Mouse (Mus musculus) layer of hippocampus, adult 9-11 months (tissue): ENCODE measurements around the gene Kirrel3.

Experiments
- DNase-seq: peaks from one replicate; pipeline ENCODE4 v3.0.0; 2022

Gene Kirrel3

DNA sequence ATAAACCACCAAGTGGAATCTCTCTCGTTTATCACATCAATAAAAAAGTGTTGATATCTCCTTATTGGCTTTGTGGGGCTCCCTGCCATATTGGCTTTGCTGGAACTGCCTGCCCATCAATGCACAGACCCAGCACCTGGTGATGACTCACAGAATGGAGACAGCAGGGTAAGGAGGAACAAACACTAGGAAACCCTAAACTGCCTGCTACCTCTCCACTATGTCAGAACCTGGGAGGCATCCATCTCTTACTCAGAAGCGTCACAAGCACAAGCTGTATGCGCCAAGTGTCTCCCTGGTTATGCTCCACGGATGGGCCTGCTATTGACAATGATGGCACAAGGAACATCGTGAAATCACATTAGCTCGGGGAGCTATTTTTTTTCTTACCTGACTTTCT is 33.2 kb downstream of the Kirrel3 start:
- DNase-seq, result no peak

DNA sequence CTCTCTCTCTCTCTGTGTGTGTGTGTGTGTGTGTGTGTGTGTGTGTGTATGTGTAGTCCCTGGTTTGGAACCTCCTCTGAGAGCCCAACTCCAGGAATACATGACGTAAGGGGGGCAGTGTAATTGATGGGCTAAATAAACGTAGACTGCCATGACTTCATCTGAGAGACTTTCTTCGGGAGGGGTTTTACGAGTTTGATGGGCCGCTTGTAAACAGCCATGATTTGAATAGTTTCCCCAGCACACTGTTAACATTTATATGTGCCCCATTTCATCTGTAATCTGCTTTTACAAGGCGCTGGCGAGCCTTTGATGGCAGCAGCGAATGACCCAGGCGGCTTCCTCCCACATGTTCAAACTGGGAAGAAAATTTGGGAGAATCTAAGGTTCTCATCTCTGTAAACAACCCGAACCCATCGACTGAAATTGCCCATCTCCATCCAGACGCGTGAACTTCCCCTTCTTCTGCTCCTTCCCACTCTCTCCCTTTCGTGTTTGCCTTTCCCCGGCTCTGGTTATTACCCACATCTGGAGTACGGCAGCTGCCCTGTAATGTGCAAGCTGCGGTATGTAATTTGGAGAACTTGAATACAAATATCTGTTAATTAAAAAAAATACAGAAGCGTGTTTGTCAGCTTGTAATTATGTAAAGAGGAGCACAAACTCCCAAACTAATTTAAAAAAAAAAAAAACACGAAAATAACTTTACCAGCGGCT is 34.7 kb downstream of the Kirrel3 start:
- DNase-seq, result no peak

DNA sequence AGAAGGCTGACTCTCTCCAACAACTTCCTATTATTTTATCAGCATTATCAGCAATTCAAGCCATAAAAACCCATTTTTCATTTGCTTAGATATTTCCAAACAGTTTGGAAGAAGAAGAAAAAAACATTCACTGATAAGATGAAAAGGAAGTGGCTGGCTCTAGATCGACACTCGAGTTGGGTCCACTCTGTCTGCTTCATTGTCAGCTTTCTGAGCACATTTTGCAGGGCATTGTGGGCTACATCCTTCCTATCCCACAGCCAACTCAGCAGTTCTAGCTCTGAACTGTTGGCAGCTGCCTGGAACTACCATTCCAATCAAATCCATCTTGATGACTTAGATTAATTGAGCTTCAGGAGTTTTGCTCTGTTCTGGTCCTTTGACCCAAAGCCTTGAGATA is 40.0 kb downstream of the Kirrel3 start:
- no peak for DNase-seq

DNA sequence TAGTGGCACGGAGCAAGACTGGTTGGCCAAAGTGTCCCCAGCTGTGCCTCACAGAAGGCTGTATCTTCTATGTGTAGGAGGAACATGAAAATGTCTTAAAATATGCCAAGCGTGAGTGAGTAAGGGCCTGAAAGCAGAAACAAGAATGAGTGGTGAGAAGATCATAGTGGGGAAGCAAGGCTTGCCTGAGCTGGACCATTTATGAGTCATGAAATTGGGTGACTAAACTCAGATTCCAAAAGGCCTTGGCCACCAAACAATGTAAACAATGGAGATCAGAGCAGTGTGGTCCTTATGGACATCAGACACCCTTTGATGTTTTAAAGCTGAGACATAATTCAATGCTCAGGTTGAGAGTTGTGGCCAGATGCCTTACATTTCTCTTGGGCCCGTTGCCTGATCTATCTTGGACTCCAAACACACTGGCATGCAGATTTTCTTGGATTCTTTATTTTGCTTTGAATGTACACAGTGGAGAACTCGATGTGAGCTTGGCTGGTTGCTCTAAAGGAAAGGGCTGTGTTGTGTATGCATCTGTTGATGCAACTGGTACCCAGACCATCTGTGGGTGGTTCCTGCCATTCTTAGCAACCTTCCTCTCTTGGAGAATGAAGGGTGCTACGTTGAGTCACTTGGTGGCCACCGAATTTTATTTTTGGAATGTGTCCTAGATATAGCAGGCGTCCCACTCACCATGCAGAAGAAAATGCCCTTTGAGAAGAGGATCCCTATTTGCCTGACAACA is 53.1 kb downstream of the Kirrel3 start:
- DNase-seq, result peak; percentile 88

DNA sequence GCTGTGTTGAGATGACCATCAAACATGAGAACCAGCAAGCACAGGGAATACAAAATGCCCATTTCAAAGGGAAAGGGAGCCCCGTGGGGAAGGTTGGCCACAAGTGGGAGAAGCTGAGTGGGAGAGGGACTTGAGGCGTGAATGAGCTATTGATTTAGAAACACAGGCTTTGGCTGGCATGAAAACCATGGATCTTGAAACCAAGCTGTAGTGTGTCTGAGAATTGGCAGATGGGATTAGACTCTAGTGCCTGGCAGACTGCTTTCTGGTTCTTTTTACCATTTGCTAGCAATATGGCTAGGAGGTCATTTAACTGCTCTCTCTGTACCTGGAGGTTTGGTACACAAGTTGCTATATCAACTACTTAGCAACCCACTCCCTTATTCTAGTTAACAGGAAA is 56.2 kb downstream of the Kirrel3 start:
- DNase-seq, result peak; percentile 67

DNA sequence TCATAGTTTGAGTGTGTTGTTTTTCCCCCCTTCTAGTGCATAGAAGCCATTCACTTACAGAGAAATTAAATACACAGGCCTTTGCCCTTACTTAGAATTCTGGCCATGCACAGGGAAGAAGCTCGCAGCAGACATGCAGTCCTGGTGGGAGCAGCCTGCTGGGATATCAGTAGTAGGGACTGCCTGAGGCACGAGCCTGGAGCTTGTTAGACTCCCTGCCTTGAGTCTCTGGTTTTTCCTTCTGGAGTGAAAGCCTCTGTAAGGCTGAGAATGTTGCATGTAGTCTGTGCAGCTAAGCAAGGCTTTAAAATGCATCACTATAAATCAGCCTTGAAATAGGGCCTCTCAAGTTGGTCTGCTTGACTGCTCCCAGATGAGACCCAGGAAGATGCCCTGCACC is 70.0 kb downstream of the Kirrel3 start:
- DNase-seq, result no peak

DNA sequence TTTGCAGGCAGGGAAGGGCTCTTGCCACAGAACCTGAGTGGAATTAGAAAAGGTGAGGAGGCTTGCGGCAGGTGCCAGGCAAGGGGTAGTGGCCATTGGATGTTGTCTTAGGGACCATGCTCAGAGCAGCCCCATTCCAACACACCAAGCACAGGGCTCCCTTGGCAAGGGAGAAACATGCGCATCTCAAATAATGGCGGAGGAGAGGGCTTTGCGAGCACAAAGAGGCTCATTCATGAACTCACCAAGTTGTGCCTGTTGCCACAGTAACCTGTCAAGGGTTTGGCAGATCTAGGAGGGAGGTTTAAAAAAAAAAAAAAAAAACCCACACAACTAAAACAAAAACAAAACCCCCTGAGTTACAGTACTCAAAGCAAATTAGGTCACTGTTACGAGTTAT is 72.2 kb downstream of the Kirrel3 start:
- DNase-seq, result peak; percentile 62

DNA sequence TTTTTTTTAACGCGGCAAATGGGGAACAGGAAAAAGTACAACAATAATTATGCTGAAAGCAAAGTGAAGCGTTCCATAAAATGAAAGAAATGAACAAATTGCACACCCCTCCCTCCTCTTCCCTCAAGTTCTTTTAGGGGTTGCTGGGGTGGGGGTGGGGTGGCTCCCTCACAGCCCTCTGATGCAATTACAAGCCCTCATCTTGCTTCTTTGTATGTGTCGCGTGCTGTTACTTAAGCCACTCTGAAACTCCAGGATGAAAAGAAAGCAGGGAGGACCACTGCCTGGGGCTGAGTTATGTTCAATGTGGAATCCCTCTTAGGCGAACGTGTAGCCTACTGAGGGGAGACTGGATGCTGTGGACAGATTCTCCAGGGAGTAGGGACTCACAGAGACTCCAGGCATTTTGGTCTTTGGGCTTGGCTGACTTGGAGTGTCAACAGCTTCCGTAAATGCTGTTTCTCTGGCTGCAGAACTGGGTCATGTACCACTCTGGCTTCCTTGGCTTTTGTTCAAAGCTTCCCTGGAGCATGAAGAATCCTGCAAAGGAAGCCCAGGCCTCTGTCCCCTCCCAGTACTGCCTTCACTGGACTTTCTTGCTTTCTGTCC is 72.7 kb downstream of the Kirrel3 start:
- no peak for DNase-seq

DNA sequence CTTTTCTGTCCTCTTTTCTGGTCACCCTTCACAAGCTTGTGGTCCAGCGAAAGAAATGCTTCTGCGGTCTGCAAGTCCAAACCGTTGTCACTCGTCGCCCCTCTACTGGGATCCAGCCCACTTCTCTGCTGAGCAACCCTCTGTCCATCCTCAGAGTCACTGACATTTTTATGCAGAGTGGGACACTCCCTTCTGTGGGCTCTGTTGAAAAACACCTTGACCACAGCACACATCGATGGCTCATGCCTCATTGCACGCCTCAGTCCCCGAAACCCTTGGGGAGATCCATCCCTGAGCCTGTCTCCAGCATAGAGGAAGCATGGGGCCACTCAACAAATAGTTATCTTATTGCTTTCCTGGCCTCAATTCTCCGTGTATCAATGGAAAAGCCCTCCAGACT is 73.4 kb downstream of the Kirrel3 start:
- DNase-seq, result no peak

DNA sequence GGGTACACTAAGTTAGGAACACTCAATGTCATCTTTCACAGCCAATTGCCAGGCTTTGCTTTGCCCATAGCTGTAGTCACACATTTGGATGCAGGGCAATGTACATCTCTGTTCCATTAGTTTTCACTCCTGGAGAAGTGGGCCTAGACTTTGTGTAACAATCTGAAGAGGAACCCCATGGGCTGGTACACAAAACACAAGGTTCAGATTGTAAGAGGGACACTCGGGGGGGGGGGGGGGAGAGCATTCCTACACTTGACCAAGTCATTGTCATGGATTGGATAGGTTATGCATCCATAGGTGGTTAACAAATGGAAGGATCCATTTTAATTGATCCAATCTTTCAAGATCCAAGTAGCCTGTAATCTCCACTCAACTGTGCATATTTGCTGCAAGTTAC is 75.6 kb downstream of the Kirrel3 start:
- DNase-seq, result no peak

DNA sequence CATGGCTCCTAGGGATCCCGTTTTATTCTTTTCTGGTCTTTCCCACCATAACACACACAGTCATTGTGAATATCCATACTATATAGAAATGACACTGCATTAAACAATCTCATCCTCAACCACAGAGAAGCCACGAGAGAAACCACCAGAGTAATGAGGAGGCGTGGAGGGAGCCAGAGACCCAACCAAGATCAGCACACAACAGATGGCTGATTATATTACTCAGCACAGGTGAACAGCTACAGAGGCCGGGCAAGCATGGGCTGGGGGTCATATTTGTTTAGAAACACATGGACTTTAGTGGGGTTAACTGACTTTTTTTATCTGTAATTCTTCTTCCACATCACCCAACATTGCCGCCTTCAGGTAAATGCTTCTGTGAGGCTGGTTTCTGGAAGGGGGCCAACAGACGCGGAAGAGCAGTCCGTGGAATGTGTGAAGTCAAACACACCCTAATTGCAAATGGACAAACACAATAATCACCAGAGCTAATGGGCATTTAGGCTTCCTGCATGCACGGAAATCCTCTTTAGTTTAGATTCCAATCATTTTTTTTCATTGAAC is 76.8 kb downstream of the Kirrel3 start:
- DNase-seq, result no peak

DNA sequence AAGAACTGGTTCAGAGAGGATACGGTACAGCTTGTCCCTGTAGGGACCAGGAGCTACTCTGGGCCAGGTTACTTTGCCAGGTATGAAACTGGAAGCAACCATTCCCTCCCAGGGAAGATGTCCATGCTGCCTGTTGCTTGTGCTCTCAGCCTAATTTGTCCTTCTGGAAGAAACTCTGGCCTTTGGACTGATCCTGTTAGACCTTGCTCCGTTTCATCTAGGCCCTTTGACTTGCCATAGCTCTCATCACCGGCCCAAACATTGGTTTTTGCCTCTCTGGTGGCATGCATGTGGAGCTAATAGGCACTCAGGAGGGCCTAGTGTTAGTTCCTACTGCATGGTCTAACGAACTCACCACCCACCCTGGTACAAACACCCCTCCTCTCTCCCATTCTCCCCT is 88.2 kb downstream of the Kirrel3 start:
- no peak for DNase-seq

DNA sequence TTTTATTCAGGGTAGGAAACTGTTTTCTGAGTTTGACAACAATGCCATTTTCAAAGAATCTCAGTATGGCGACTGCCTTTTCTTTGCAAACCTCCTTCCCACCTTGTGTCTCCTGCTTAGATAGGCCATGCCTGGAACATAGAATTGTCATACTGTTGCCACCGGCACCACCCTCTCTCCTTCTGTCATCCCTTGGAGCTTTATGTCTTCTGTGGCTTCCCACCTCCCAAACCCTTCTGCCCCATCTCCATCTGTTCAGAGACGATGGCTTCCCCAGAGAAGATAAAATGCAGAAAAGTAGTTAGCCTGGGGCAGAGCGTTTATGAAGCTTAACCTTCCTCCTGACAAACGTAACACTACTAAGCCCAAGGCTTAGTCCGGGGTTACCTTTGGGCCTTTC is 88.9 kb downstream of the Kirrel3 start:
- DNase-seq, result peak; percentile 78

DNA sequence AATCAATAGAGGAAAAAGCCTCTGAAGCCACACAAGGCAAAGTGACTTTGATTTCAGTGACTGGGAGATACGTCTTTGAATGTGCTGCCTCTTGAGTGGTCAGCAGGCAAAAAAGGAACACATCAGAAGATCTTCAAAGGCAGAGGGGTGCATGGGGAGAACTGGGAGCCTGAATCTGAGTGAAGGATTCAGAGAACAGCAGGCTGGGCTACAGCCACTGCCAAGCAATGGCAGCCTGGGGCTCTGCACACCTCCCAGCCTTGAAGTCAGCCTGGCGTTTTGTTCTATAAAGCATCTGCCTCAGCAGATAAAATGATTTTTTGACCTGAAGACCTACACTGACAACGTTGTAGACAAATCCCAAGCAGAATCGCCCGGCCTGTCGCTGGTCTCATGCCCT is 93.5 kb downstream of the Kirrel3 start:
- no peak for DNase-seq

DNA sequence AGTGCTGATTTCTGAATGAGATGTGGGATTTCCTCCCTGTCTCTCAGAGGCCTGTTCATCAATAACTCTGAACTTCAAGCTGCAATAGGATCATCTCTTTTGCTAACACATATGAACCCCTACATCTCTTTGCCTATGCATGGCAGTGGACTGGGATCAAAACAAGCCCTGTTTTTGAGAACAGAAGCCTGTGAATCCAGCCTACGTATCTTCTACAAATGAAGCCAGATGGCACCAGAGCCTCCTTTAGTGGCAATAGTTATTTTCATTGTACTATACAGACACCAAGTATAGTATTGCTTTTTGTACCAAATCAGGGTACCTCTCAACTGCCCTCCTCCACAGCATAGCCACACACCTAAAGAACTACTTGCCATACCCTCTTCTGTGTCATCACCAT is 94.4 kb downstream of the Kirrel3 start:
- peak; percentile 73 for DNase-seq

DNA sequence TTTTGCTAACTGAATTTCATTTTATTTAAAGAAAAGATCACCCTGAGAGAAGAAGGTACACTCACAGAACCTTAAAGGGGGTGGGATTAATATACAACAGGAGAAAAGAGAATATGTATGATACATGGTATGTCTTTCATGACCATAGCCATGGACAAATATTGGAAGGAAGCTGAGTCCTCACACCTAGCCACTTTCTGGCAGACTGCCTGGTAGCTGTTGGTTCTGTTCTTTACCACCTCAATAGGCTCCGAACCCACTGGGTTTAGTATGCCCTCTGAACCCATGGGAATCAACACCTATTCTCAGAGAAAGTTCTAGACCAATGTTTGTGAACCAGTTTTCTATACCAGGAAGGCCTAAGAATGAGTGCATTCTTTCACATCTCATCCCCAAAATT is 96.8 kb downstream of the Kirrel3 start:
- no peak for DNase-seq

DNA sequence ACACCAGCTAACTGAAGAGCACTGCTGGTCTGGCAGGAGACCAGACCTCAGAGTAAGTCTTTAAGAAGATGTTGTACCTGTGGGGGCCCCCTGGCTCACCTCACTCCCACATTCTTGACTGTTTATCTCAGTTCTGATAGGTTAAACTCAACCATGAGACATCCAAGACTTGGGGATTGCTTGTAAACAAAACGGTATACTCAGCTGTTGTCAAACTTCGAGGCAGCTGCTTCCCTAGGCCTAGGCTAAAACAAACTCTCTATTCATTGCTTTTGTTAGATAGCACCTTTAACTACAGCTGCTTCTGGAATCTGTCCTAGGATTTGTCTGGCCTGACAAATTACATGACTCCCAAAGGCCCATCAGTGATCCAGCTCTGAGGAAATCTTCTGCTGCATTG is 99.8 kb downstream of the Kirrel3 start:
- DNase-seq, result no peak

DNA sequence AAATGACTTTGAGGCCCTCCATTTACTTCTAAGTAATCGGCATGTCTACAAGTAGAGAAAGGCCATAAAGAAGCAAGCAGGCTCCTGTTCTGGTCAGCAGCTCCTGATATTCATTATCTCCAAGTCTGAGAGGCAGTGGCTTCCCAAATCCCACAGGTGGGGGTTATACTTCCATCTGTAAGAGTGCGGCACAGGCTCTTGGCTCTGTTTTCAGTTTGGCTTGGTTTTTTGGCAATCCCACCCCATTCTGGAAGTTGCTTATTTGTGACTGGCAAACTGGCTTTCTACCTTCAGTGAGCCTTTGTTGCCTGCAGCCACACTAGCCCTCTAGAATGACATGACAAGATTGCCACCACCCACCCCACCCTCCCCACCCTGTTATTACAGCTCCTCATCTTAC is 100.4 kb downstream of the Kirrel3 start:
- peak; percentile 15 for DNase-seq

DNA sequence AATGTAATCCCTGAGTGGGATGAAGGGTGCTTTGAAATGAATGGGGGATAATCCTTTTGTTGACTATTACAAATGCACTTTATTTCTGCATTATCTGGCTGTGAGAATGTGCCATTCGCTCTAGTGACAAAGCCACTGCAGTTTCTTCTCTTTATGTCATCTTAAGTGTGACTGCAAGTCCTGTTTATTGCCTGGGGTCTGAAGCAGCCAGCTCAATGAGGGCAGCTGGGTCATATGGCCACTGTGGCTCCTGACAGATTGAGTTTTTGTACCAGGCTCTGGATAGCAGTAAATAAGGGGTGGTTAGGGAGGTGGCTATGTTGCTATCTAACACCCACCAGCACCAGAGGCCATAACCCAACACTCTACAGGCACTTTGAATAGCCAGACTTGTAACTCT is 104.1 kb downstream of the Kirrel3 start:
- no peak for DNase-seq

DNA sequence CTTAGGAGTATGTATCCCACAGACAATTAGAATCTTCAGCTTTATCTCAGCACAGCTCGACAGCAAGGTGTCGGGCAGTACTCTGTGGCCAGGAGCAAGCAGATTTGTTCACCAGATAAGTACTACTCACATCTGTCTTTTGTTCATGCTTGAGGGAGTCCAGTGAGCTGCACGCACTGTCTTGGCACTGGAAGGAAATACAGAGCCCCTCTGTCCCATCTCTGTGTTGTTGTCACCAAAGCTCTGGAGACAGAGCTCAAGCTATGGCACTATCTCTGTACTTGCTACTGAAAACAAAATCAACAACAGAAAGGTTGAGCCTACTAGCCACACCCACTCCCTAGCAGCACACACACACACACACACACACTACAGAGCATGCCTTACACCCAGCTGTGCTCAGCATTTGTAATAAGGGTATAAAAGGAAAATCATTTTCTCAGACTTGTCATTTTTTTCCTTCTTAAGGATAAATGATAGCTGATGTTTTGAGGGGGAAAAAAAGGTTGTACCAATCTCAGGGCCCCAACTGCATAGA is 106.4 kb downstream of the Kirrel3 start:
- no peak for DNase-seq

DNA sequence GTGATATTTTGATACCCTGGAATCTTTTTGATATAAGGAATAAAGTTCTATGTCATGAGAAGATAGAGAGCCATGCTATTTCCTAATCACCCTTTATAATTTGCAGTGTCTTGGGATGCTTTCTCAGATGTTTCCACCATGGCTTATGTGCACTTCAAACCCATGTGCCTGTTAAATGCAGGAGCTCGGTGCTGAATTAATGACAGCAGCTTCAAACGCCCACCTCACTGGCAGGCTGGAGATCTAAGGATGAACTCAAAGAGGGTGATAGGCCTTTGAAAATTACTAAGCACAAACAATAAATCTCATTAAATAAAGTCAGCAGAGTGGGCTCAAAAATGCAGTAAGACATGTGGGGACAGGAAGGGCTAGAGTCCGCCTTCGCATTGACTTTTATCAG is 108.2 kb downstream of the Kirrel3 start:
- DNase-seq, result no peak

DNA sequence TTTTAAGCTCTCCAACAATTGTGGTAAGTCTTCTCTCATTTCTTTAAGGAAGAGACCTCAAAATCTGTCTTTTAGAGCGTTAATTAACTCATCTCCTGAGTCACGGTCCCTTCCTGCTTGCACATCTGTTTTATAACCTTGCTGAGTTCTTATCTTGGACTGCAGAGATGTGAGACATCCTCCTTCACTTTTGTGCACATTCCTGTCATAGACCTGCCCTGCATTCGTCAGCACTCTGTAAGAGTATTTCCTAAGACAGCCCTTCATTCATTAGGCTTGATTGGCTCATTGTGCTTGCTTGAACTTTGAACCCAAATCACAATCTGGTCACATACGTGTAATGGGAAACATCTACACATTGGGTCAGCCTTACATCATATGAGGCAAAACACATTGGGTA is 114.6 kb downstream of the Kirrel3 start:
- DNase-seq, result no peak

DNA sequence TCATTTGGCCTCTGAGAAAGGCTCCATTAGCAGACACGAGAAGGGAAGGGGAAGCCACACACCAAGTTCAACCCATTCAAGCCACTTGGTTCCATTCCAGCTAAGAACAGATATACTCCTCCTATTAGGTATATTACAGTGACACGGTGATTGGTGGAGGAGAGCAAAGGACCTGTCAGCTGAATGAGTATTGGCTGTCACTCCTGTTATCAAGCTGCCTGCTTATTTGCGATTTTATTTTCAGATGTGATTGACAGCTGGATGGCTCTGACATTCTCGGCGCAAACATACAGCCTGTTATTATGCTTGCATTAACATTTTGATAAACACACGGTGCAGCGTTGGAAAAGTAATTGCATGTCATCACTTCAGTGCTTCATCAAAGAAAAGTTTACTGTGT is 118.1 kb downstream of the Kirrel3 start:
- DNase-seq, result no peak

DNA sequence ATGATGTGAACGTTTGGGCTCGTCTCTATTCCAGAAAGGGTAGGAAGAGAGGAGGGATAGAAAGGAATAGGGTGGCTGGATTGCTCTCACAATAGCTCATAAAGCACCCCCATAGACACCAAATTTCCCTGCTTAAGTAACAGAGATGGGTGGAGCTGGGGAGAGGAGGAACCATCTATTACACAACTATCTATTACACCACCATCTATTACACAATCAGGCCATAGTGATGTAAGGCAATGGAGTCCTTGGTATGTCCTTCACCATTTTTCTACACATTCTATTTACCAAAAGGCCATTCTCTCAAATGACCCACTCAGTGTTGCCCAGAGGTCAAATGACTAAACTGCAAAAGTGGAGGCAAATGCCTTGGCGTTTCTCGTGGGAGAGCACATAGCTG is 119.2 kb downstream of the Kirrel3 start:
- no peak for DNase-seq
